Mouse (Mus musculus): ENCODE data around the gene Gm10696.
"Not testable (repeated sequence)": the region's sequence is repeated elsewhere in the genome, so short reads cannot be mapped to it uniquely, and the experiment has no call there.

Gene Gm10696

GRCm38 (mm10) chr3:94178093-94178492, at the start of gene Gm10696:
TSS of gene Gm10696 (minus strand) at chr3:94178193.
- DNase-seq (ENCODE audit: low spot score): not testable (repeated sequence)

GRCm38 (mm10) chr3:94196414-94196813, 18.4 kb upstream of the Gm10696 start, which contains the start of gene Gm5286:
TSS of gene Gm5286 (plus strand) at chr3:94196714.
- not testable (repeated sequence) for DNase-seq (ENCODE audit: low spot score)

- DNase-seq (ENCODE audit: low spot score): not testable (repeated sequence)
Observed at GRCm38 (mm10) chr3:94167351-94167750, 10.6 kb downstream of the Gm10696 start.
